Mouse (Mus musculus) A20 (cell line): Measurements from ENCODE around the gene Rbbp5.
A peak's percentile ranks its signal among the peaks of the same experiment; 100 is the strongest.
"Not testable (repeated sequence)": the region's sequence is repeated elsewhere in the genome, so short reads cannot be mapped to it uniquely, and the experiment has no call there.

Source experiments
- DNase-seq: peaks from one replicate; pipeline ENCODE4 v3.0.0-alpha.2; 2011; ENCODE audit warnings: low read depth, low spot score

Rbbp5 gene

DNA sequence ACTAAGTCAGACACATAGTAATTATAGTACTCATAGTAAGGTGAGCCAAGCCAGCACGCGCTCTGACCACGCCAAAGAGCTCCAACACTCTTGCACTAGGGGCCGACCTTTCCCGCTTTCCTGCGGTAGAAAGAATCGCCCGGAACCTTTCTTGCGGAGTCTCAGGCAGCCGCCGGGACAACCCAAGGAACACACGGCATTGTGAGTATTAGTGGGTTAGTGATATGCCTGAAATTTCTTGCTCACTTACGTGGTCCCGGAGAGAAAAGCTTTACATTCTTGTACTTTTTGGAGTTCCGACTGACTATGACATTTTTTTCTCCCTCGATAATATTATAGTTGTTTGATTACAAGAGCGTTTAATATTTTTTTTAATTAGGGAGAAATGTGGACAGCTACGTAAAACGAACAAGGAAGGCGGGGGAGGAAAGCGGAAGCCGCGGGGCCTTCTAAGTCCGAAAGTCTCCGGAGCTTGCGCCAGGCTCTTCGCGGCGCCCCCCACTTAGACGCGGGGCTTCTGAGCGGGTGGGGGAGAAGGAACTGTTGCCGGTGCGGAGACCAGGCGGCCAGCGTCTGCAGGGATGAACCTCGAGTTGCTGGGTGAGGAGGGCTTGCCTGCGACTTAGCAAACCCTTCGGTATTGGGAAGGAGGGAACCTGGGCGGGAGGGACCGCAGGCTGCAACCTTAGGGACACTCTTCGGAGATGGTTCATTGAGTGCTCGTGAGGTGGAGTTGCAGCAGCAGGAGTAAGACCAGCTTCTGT is at the start of gene Rbbp5:
Gene Rbbp5 (plus strand): TSS at position 438 of the 764 bp plus-strand sequence.
- peak; percentile 96 for DNase-seq

GRCm38 (mm10) chr1:132430818-132431217 is 46.3 kb upstream of the Rbbp5 start:
- no peak for DNase-seq

DNA sequence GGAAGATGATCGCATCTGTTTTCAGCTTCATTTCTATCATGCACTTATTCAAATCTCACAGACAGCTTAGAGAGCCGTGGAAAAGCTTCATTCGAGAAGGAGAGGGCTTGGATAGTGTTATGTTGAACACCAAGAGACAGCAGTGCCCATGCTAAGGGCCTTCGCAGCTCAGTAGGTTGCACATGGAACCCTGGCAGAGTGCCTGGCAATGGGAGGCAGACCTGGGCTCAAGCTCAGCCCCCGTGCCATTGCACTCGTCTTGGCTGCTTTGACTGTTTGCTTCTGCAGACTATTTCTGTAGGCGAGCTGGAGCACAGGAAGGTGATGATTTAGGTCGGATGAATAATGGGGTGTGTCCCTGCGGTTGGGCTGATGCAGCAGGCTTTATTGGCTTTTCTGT is 45.4 kb upstream of the Rbbp5 start:
- no peak for DNase-seq

DNA sequence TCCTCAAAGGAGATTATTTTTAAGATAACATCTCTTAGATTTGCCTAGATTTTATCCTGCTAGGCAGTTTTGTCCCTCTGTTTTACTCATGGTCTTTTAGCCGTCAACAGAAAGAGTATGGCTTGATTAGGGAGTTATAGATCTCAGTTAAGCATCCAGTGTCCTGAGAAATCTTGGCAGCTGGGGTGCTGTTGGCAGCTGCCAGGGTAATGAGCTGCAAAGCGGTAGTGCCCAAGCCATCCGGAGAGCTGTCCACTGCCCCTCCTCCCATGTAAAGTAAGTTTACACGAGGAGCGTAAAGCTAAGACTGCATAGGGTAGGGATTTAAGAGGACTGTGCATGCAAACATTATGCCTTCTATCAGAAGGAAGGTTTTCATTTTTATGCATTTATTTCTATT is 43.8 kb upstream of the Rbbp5 start:
- DNase-seq, result no peak

- no peak for DNase-seq
Observed at GRCm38 (mm10) chr1:132434032-132434431, 43.1 kb upstream of the Rbbp5 start.

- DNase-seq, result no peak
Observed at GRCm38 (mm10) chr1:132436320-132436958, 40.7 kb upstream of the Rbbp5 start.

DNA sequence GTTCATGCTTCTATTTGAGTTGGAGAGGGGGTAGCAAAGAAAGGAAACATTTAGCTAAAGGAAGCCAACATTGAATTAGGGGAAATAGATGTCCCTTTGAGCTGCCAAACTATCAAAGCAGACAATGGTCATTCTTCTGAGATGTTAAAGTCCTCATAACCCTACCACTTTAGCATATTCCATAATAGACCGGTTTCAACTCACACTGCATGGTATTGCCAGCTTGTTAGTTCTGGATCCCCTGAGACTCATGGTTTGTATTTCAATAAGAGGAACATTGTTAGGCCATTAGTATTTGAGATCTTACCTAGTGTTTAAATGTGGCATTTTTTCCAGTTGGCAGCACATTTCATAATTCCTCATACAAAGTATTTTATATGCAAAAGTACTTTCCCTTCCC is 40.2 kb upstream of the Rbbp5 start:
- DNase-seq, result no peak

- no peak for DNase-seq
Observed at GRCm38 (mm10) chr1:132437389-132437788, 39.8 kb upstream of the Rbbp5 start.

DNA sequence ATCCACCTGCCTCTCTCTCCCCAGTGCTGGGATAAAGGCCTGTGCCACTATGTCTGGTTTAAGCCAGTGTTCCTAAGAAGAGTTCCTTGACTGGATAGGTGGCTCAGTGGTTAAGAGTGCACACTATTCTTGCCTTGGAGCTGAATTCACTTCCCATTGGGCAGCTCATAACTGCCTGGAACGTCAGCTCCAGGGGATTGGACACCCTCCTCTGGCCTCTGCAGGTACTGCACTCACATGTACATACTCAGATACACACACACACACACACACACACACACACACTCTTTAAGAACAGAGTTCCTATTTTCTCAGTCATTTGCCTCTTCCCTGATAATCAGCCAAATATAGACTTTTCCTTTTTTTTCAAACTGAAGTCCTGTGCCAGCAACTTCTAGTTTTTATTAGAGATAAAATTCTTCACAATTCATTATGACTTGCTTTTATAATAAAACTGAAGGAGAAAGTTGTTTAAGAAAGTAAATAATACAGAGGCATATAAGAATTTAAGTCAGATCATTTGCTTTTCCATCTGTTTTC is 36.2 kb upstream of the Rbbp5 start:
- no peak for DNase-seq

DNA sequence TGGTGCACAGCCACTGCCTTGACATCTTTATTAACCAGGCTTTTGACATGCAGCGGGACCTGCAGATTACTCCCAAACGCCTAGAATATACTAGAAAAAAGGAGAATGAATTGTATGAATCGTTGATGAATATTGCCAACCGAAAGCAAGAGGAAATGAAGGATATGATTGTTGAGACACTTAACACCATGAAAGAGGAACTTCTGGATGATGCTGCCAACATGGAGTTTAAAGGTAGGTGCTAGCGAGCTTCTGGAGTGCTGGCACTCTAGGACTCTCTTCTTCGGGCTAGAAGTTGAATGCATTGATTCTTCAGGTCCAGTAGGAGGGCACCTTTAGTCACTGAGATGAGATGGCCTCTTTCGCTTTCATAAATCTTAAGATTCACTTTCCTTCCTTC is 27.4 kb upstream of the Rbbp5 start:
- DNase-seq, result no peak

- DNase-seq, result no peak
Observed at GRCm38 (mm10) chr1:132464651-132465050, 12.5 kb upstream of the Rbbp5 start.

GRCm38 (mm10) chr1:132468926-132469325 is 8.2 kb upstream of the Rbbp5 start:
- no peak for DNase-seq

DNA sequence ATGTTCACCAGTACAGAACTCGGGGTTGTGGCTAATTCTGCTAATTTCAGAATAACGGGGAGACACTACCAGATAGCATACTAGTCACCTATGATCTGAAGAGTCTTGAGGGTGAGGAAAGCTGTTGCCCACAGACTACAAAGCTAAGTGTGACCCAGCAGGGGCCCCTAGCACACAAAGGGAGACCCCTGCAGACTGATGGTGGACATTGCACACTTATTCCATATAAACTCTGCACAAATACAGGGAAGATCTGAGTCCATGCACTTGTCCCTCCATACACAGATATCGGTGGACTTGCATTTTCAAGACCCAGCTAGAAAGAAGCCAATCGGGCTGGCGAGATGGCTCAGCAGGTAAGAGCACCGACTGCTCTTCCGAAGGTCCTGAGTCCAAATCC is 7.6 kb upstream of the Rbbp5 start:
- DNase-seq, result no peak

- not testable (repeated sequence) for DNase-seq
Observed at GRCm38 (mm10) chr1:132470031-132470430, 7.1 kb upstream of the Rbbp5 start.

DNA sequence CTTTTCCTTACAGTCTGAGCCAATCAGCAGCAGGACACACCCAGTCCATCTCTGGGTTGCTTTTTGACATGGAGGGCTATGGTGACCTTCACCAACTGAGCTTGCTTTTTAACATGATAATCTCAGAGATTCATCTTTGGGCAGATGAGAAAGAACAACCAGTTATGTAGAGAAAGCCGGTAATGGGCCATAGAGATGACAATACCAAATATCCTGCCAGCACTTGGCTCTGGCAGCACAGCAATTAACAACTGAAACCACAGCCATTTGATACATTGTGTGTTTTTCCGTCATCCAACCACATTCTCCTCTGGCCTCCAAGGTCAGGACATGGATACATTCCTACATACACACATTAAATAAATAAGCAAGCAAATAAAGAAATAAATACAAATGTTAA is 6.1 kb upstream of the Rbbp5 start:
- no peak for DNase-seq

GRCm38 (mm10) chr1:132471499-132471898 is 5.7 kb upstream of the Rbbp5 start:
- DNase-seq, result no peak

DNA sequence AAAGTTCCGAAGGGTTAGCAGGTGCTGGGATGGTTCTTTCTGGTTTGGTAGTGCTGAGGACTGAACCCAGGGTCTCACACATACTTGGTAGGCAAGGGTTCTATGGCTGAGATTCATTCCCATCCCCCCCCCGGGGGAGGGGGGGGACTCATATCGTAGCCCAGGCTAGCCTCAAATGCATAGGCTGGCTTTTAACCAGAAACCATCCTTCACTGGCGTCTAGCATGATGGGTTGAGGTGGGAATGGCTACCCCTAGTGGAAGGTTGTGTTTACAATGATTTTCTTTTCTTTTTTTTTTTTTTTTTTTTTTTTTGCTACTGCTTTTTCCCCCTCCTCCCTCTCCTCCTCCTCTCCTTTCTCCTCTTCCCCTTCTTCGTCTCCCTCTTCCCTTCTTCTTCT is 4.6 kb upstream of the Rbbp5 start:
- no peak for DNase-seq

DNA sequence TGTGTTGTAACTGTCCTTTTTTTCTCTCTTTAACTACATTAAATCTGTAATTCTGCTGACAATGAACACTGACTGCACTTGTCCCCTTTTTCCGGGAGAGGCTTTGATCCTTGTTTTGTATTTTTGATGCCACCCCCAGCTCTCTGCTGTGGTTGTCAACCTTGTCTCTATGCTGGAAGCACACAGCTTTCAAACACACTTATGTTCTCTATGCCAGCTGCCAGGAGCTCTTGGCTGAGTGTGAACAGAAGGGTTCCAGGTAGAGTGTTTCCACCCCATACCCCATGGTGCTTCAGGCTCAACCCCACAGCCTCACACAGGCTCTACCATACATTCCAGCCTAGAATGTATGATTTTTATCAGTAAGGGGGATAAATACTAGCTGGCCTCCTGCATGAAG is 2.7 kb upstream of the Rbbp5 start:
- no peak for DNase-seq

GRCm38 (mm10) chr1:132476575-132476927 is 614 bp upstream of the Rbbp5 start:
- DNase-seq, result no peak

DNA sequence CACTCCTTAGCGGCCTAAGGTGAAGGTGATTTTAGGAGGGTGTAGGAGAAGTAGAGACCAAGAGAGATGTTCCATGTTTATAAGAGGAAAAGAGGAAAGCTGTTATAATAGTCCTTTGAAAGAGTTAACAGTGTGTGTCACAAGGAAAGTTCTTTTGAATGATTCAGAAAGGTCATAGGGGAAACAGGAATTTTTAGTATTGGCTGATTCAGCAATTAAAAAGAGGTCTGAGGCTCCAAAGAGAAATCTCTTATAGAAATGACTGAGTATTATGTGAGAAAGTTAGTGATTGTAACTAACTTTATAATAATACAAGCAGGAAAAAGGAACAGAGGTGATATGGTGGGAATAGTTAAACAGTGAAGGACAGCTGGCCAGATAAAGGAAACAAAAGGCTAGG is 2.3 kb downstream of the Rbbp5 start:
- DNase-seq, result no peak

DNA sequence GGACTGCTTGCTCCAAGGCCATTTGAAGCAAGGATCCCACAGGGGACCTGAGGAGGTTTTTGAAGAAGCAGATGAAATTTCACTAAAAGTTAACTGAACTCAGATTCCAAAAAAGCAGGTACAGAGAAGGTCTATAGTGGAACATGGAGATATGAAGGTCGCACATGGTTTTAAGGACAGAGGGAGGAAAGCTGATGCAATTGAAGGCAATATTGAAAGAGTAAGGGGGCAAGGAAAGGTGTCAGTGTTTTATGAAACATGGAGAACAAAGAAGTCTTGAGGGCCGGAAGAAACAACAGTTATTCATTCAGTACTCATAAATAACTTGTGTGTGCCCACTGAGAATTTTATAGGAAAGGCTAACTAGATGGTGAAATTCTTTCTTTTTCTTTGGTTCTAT is 4.5 kb downstream of the Rbbp5 start:
- DNase-seq, result no peak

DNA sequence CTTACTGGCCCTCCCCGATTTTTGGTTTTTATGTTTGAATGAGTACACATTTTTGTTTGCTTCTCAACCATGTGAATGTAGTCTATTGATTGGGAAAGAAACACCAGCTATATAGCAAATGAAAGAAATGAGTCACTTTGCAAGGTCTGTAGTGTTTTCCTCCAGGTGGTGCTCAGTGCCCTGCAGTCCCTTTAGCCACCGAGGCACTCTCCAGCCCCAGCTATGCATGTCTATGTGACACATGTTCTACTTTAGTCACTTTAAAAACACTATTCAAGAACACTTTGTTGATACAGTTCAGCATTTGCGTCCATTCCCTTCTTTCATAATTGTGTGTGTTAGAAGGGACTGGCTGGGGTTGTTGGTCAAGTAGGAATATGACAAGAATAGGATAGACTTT is 6.1 kb downstream of the Rbbp5 start:
- DNase-seq, result no peak

DNA sequence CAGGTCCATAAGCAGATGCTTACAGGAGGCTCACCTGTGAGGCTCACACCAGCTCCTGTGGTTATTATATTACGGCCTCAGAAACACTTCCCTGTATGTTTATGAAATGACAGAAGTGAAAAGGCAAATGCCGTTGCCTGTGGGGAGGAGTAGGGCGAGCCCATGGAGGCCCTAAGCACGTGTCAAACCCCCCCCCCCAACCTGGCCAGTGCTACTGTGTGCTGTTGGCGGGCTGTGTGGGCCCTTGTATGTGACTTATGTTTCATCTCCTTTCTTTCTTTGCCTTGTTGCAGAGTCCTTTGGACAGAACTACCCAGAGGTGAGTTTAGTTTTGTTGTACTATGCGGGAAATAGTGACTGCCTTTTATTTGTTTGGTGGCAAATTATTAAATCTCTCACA is 6.6 kb downstream of the Rbbp5 start:
- DNase-seq, result no peak
